Mouse (Mus musculus) ES-CJ7 (cell line): ENCODE data around the gene Acer3.
A peak's percentile ranks its signal among the peaks of the same experiment; 100 is the strongest.
"Not testable (repeated sequence)": the region's sequence is repeated elsewhere in the genome, so short reads cannot be mapped to it uniquely, and the experiment has no call there.

Source experiments
- DNase-seq: peaks from one replicate; pipeline ENCODE4 v3.0.0; 2011; ENCODE audit warnings: low read depth, low spot score

Gene Acer3

DNA sequence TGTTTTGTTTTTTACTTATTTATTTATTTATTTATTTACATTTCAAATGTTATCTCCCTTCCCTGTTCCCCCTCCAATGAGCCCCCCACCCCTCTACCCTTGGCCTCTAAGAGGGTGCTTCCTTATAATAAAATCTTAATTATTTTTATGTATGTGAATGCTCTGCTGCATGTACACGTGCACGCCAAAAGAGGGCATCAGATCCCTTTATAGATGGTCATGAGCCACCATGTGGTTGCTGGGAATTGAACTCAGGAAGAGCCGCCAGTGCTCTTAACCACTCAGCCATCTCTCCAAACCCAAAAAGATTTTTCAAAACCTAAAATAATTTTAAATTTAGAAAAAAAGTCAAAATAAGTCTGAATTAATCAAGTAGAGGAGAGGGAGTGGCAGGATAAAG, 31.4 kb downstream of the Acer3 start:
- DNase-seq = peak; percentile 30

DNA sequence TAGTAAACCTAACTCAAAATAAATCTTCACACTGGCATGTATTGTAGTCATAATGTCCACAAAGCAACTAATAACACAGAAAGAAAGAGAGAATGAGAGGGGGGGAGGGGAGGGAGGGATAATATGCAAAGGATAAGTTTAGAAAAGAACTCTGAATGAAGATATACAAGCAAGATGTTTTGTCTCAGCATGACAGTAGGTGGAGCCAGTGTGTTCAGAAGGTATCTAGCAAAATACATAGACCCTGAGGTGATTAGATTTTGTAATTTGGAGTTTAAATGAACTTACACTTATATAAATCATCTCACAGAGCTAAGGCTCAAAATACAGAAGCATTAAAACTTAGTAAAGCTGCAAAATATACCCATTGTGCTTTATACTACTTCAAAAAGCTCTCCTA, 44.7 kb downstream of the Acer3 start:
- peak; percentile 10 for DNase-seq

DNA sequence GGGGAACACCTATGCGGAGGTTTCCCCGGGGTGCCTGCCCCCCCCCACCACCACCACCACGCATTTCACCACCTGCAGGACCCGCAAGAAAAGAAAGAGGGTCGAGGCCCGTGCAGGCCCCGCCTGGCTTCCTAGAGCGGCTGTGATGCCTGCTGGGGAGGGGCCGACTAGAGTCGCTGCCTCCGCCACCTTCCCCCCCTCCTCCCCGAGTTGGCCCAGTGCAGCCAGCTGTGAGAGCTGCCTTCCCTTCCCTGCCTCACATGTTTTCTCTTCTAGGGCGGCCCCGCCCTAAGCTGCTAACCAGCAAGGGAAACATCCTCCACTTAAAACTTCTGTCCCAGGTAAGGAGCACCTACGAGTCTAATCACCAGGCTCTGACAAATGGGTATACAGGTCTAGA, 52.8 kb downstream of the Acer3 start:
- DNase-seq = peak; percentile 50

DNA sequence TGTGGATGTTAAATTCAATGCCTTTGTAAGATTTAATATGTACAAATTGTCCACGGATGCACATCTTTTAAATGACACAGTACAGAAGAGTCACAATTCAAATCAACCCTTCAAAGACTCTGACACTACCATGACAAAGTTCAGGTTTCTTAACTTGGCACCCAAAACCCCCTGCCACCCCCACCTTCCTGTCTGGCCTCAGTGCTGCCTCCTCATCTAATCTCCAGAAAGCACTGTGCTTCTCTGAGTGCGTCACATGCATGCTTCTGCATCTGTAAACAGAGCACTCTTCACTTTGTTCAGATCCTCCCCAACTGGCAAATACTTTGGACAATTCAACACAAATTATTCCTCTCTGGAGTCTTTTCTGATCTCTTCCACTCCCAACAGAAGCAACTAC, 68.5 kb downstream of the Acer3 start:
- DNase-seq = no peak

DNA sequence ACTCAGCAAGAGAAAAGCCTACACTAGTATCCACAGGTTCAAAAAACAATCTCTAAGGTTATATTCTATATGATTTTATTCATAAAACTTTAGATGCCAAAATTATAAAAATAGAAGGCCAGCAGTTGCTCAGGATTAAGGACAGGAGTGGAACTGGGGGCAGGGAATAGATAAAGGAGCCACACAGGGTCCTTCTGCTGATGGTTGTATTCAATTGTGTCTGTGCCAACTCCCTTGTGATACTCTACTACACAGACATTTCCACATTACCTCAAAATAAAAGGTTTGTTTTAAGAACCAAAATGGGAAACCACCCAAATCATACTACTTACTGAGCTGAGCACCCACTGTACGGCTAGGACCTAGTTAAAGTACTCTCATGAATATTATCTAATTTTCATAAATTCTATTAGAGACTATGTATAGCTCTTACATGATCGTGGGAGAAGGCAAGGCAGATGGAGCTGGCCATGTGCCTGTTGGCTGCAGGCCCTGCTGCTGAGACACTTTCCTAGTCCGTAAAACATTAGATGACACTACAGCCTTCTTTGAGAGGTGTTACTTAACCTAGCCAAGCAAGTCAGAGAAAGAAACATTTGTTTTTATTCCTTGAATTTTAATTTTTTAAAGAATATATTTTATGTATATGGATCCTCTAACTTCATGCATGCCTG, 84.2 kb downstream of the Acer3 start:
- DNase-seq = no peak

DNA sequence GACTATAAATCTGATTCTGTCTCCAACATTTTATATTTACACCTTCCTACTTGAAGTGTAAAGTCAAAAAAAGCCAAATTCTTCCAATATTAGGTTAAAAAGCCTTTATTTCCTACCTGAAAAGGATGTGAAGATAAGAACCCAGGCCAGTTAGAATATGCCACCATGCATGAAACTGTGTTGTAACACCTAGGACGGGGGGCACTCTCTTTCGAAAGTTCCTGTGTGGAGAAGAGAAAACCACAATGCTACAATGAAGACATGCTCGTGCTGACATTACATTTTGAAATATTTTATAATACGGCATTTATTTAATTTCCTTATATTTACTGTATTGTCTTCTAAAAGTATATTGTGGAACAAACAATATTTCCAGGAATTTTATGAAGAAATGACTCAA, 97.2 kb downstream of the Acer3 start:
- DNase-seq = no peak

DNA sequence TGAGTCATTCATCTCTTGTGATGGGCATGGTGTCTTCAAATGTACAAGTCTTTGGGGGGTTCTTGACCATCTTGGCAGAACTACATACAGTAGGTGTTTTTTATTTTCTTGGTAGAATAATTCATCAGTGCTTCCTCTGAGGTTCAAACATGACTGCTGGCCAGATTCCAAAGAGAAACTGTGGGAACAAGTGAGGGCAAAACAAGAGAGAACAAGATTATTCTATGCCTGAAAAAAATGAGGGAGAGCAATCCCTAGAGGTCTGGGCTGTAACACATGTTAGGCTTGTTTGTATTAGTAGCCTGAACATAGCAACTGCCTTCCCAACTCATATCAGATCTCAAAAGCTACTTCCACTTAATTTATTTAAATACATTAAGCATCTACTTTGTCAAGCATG, 104.3 kb downstream of the Acer3 start:
- DNase-seq = no peak

DNA sequence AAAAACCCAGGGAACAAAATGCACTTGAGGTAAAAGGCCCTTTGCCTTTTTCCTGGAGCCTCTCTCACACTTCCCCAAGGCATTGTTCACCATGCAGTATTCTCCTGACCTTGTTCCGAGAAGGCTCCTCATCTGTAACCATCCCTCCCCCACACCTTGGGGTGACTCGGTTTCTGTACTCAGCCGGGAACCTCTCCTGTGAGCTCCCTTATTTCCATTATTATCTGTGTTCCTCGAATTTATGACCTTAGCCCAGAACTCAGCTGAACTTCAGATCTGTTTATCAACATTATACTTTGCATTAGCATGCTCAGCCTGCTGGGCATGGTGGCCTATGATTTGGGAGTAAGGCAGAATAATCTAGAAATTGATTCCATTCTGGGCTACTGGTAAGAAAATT, 118.1 kb downstream of the Acer3 start:
- DNase-seq = no peak

DNA sequence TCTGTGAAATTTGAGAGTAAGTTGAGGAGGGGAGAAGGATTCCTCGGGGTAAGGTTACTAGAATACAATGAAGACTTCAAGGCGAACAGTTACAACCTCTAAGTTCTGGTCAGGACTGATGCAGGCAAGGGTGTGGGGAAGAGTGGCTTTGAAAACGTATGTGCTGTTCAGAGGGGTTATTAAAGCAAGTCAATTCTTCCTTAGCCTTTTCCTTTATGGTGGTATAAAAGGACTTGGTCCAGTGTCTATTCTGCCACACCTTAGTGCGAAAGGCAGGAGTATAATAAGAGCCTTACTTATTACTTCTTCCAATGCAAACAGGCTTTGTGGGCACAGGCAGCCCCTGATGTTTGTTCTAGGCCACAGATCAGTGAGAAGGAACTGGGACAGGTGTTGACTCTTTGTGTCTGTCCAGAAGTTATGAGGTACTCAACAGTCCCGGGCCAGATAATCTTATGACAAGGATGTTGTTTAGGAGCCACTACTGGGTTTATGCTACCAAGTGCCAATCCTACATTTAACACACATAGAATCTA, 119.4 kb downstream of the Acer3 start:
- no peak for DNase-seq

DNA sequence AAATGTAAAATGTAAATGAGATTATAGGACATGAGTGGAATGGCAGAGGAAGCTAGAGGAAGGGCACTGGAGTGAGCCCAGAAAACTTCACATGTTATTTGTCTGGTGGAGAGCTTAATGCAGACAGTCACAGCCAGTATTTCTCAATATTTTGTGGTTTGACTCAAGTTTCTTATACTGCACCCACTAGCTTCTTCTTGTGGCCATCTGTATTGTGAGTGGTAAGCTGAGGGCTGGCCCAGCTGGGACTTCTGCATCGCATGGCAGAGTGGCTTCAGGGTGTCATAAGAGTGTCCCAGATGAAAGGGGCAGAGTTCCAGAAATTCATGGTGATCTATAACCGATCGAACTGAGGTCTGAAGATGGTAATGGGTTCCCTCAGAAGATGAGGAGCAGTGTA, 120.6 kb downstream of the Acer3 start:
- DNase-seq = no peak

DNA sequence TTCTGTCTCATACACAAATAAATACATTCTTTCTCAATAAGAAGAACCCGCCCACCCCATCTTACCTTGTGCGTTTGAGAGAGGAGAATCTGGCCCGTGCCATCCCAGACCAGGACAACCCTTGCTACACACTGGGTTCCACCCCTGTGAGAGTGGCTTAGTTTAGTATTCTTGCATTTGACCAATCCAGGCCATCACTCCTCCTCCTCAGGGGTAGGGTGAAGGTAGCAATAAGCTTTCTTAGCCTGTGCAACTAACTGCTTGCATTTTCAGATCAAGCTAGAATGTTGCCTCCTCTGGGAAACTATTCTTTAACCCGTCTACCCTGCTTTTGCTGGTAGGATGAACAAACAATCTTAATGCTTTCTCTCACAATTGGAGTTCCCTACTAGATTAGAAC, 121.6 kb downstream of the Acer3 start, which contains the start of gene B3gnt6:
B3gnt6 (minus strand) TSS at position 101 of the 400 bp plus-strand sequence.
- no peak for DNase-seq

DNA sequence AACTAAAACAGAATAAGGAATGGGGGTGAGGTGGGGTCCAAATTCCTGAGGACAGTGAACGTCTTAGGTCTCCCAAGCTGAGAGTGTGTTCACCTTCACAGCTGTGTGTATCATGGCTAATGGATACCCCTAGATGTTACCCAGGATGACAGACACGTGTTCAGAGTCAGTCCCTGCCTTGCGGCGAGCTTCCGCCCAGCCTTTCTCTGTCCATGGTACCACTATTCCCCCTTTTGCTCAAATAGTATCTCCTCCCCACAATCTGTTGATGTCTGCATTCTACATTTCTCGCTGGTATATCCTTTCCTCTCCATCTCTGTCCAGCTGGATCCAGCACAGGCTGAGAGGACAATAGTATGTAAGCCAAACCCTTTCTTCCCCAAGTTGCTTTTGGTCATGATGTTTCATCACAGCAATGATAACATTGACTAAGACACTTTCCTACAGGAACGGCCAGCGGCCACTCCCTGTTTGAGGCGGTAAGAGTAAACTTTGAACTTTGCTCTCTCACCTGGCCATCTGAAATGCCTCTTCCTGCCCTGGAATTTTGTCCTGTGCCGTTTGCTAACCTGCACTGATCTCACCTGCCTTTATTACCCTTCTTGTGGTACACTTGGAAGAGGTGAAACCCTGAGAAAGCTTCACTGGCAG, 125.7 kb downstream of the Acer3 start:
- peak; percentile 41 for DNase-seq

DNA sequence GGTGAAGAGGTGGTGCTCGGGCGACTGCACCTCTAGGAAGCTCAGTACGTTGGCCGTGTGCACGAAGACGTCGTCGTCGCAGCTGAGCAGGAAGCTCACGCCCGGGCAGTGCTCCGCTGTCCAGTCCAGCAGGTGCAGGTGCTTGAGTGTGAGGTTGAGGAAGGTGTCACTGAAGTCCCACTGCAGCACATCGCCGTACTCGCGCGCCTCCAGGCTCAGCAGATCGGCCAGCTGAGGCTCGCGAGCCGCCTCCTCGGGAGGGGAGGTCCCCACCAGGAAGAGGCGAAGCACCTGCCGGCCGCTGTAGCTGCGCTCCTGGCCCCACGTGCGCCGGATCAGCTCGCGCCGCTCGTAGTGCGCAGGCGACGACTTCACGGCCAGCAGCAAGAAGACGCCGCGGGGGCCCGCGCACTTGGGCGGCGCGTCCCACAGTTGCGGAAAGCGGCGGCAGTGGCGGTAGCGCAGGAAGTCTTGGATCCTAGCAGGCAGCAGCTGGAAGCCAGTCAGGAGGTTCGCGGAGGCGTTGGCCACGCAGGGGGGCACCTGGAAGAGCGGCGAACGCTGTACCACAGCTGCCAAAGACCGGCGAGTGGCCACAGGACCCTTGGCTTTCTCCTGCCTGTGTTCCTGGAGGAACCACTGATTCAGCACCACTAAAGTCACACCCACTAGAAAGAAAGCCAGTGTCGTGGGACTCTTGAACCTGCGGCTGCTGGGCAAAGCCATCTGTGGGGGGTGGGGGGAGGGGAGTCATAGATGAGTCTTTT, 126.8 kb downstream of the Acer3 start:
- peak; percentile 30 for DNase-seq

DNA sequence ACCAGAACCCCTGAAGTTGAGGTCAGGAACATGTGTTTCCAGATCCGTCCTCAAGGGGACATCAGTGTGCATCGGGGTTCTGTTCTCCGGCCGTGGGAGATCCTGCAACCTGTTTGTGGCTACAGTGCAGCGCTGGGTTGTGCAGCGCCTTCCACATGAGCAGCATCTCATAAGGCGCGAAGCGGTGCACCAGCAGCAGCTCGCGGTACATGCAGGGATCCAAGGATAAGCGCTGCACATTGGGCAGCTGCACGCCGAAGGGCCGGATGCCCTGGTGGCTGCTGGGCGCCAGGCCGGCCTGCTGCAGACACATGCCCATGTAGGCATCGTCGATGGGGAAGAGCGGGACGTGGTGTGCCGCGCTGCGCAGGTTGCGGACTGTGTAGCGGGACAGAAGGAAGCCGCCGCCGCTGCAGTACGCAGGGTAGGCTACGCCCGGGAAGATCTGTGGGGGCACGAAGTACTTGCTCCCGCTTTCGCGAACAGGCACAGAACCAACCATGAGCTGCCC, 127.4 kb downstream of the Acer3 start:
- peak; percentile 73 for DNase-seq

DNA sequence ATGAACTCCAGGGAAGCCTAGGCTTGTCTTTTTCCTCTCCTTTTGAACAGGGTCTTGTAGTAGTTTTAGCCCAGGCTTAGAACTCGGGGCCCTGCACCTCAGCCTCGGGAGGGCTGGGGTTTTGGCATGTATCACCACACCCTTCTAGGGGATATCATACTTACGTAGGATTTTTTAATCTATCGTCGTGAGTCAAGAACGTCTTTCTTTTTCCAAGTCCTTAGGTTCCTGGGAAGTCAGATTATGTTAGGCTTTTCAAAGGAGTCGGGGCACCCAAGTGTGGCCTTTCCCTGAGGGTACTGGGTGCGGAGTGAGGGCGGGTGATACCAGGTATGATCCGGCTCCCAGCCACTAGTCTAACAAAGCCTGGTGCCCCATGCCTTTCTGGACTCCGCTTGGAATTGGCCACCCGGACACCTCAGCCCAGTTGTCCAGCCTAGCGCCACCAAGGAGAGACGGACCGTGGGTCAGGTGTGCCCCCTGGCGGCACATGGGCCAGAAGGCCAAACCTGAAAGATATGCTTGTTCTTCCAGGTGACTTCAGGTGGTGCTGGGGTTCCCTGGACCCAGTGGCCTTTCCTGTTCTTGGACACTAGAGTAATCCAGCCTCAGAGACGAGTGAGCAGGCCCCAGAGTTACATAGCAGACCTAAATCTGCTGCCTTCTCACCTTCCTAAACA, 129.3 kb downstream of the Acer3 start:
- no peak for DNase-seq

DNA sequence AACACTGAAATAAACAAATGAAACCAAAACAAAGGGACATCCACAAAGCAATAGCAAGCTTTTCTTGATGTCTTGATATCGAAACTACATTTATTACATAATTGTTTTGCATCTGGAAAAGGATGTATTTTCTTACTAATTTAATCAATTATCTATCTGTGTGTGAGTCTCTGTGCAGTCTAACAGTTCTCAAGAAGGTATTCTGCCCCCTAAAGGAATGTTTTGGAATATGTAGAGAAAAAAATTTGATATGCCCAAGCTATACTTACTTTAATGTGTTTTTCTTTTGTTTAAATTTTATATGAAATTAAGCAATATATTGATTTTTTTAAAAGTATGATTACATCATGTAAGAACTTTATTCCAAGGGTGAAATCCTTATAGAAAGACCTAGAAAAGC, 130.4 kb downstream of the Acer3 start:
- DNase-seq = no peak

DNA sequence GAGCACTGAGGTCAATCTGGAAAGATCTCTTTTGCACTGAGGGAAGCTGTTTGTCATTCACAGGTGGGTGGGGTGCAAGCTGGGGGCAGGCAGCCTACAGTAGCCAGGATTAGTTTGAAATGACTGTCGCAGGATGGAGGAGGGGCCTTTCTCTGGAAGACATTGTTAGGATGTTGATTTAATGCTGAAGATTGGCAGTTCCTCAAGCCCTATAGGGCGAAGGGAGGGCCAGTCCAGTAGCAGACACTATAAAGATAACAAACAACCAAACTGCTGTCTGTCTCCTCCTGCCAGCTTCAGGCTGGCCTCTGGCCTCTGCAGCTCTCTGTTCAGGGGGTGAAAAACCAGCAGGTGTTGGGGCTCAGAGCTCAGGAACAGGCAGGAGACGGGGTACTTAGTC, 131.3 kb downstream of the Acer3 start:
- peak; percentile 36 for DNase-seq

DNA sequence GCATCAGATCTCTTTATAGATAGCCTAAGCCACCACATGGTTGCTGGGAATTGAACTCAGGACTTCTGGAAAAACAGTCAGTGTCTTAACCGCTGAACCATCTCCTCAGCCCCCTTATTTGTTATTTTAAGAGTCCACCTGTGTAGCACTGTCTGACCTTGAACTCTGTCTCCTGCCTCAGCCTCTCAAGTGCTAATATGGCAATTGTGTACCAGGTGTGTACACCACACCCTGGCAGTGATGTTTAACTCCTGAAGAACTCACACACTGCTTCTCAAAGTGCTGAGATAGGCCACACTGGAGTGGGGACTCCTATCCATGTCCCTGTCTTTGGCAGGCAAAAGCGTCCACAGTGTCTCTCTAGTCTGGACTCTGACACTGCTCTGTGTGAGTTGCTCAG, 132.3 kb downstream of the Acer3 start:
- peak; percentile 67 for DNase-seq

DNA sequence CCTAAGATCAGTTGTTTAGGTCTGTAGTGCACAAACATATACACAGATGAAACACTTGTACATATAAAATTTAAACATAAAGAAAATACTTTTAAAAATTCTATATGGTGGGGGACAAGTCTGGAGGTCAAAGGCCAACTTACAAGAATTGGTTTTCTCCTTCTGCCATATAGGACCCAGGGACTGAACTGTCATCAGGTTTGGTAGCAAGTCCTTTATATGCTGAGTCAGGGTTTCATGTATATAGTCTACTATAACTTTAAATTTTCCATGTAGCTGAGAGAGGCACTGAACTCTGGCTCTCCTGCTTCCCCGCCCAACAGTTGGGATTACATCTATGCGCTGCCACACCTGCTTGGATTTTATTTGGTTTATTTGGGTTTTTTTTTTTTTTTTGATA, 132.8 kb downstream of the Acer3 start:
- DNase-seq = no peak

DNA sequence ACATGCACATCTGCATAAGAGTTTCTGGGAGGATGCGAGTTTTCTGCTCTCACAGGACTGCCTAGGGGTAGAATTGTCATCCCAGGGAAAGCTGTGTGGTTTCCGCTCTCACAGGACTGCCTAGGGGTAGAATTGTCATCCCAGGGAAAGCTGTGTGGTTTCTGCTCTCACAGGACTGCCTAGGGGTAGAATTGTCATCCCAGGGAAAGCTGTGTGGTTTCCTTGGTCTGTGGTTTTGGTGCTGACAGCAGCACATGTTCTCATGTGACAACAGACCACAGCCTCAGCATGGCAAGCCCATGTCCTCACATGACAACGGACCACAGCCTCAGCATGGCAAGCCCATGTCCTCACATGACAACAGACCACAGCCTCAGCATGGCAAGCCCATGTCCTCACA, 133.7 kb downstream of the Acer3 start:
- not testable (repeated sequence) for DNase-seq

DNA sequence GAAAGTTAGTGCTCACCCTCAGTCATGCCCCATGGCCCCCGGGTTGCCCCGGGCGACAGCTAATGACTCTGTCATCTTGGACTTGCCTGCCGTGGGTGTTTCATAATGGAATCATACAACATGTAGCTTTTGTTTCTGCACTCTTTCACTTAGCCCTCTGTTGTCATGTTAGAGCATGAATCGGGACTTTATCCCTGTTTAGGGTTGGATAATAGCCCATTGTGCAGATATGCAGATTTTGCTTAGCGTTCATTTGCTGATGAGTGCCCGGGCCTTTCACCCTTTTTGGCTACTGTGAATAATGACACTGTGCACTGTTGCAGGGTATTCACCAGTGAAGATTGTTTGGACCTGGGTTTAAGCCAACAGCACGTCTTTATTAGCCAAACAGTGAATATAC, 134.4 kb downstream of the Acer3 start:
- no peak for DNase-seq

DNA sequence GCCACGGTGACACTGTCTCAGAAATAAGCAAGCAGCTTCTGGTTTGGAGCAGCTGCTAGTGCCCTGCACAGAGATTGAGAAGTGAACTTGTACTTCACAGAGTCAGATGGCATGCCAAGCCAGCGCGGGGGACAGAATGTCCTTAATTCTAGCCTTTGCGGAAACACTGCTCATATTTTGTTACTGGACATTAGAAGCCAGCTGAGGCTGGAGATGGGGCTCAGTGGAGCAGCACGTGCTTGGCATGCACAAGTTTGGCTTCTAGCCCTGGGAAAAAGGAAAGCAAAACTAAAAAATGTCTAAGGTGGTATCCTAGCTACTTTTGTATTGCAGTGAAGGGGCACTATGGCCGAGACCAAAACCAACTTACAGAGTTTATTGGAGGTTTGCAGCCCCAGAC, 135.7 kb downstream of the Acer3 start:
- no peak for DNase-seq
